Mouse (Mus musculus): ENCODE measurements around the gene Tmem33.

DNA sequence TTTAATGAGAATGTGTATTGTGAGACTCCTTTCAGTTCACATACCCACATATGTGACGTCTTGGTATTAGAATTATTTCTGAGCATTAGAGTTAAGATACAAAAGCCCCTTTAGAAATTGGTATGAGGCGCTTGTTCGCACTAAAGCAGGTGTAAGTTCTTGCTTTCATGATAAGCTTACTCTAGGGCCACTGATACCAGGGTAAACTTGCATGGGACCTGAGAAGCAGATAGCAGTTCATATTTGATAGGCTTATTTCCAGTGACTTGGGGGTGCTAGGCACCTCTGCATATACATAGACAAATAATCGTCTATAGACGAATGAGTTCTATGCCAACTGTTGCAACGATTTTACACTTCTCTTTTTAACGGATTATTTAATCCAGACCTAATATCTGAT is 2.6 kb downstream of the Tmem33 start:
- no peak for TF ChIP-seq CTCF (IDR thresholded peaks at IDR 0.05; ENCODE audit: low read depth, low read length)
- no peak for TF ChIP-seq POLR2A (IDR thresholded peaks at IDR 0.05; ENCODE audit: borderline replicate concordance, low read depth, low read length)

Data from bone marrow macrophage, adult 2 months (primary cell).